Mouse (Mus musculus) forebrain, postnatal 0 days (tissue): ENCODE results near the gene Srms. TPM values are rescaled to one million over a fixed set of nuclear protein-coding genes. Genes with fewer than 3 reads are reported as not detected.

Experiments
- ATAC-seq: fragments of 200-750 bp; cut with Nextera tagmentation; 2 replicates; pipeline ENCODE4 v1.8.0; 2017; ENCODE audit warnings: mild to moderate bottlenecking, moderate library complexity
- DNase-seq: peaks from one replicate; pipeline ENCODE4 v3.0.0-alpha.2; 2015
- H3K27ac ChIP-seq: fragments of 300-500 bp; sonication (generic); 2 replicates; pipeline ENCODE4 v1.5.1; 2014; ENCODE audit warnings: low read depth, mild to moderate bottlenecking, antibody characterized with exemption, low read length, moderate library complexity, mixed read lengths
- H3K27me3 ChIP-seq: fragments of 300-500 bp; sonication (generic); 2 replicates; pipeline ENCODE4 v1.6.1; 2014; ENCODE audit warnings: mild to moderate bottlenecking, low read length, mixed read lengths; ENCODE audit not compliant: insufficient read depth
- H3K36me3 ChIP-seq: fragments of 300-500 bp; sonication (generic); 2 replicates; pipeline ENCODE4 v1.6.1; 2014; ENCODE audit warnings: mild to moderate bottlenecking, moderate library complexity; ENCODE audit not compliant: insufficient read depth
- H3K4me1 ChIP-seq: fragments of 300-500 bp; sonication (generic); 2 replicates; pipeline ENCODE4 v1.6.1; 2014; ENCODE audit warnings: antibody characterized with exemption; ENCODE audit not compliant: insufficient read depth
- H3K4me2 ChIP-seq: fragments of 300-500 bp; sonication (generic); 2 replicates; pipeline ENCODE4 v1.6.1; 2014; ENCODE audit warnings: low read depth, mild to moderate bottlenecking, moderate library complexity
- H3K4me3 ChIP-seq: fragments of 300-500 bp; sonication (generic); 2 replicates; pipeline ENCODE4 v1.5.1; 2014; ENCODE audit warnings: low read depth, low read length, mixed read lengths
- H3K9ac ChIP-seq: fragments of 300-500 bp; sonication (generic); 2 replicates; pipeline ENCODE4 v1.6.1; 2014; ENCODE audit warnings: mild to moderate bottlenecking
- H3K9me3 ChIP-seq: fragments of 300-500 bp; sonication (generic); 2 replicates; pipeline ENCODE4 v1.6.1; 2016; ENCODE audit warnings: low read length
- CTCF ChIP-seq: sonication (generic); IDR thresholded peaks from 2 replicates; pipeline ENCODE4 v1.5.1; 2016; ENCODE audit warnings: antibody characterized with exemption, control low read depth, low read depth
- WGBS: fragments of 180-500 bp; shearing (Covaris S2); extraction: QIAGEN DNeasy Blood & Tissue Kit; methylation state at CpG from one replicate; pipeline ENCODE4 v1.1.7; 2014; 5-methylcytosine and 5-hydroxymethylcytosine counted together
- polyA plus RNA-seq: library from polyadenylated mRNA; unstranded; fragments of >200 nt; fragmentation: Nextera tagmentation; extraction: Ambion mirVana; gene quantifications from 2 replicates; pipeline ENCODE4 v1.2.1, GENCODE M21; 2015
- total RNA-seq: library from RNA; depleted of rRNA; stranded (reverse); fragments of >200 nt; gene quantifications from 2 replicates; pipeline ENCODE4 v1.2.3, GENCODE M21; 2014

Srms gene
- total and polyA plus RNA-seq, 2 experiments from 2014 or later: 0.10 to 0.43 TPM

GRCm38 (mm10) chr2:181220361-181220760 is 7.4 kb upstream of the Srms start:
- ATAC-seq (no peak), DNase-seq (no peak)
- H3K27ac ChIP-seq: no peak overlapping the region
- H3K4me2 ChIP-seq: peak overlapping the region; percentile 51
- no peaks in the 10 kb centered on the region for H3K9me3 ChIP-seq
- no peaks in the 10 kb centered on the region; the same call in 1 of the 2 replicates for H3K27me3 ChIP-seq
- H3K36me3 ChIP-seq: no peaks in the 10 kb centered on the region
- H3K4me1 ChIP-seq: peaks cover 9% of the 10 kb centered on the region; the same call in 1 of the 2 replicates
- WGBS: 41% methylated on average over 2 of the region's 2 CpGs
- H3K4me3 ChIP-seq: no peak overlapping the region
- H3K9ac ChIP-seq: no peak overlapping the region
- TF ChIP-seq CTCF: no peak

- peak within 1 kb of the TSS; percentile 51 for H3K4me2 ChIP-seq
- no peak for TF ChIP-seq CTCF
- H3K9ac ChIP-seq: no peak within 1 kb of the TSS
- 3% methylated on average over 25 of the region's 25 CpGs for WGBS
- peak; percentile 68 for DNase-seq
- no peak within 1 kb of the TSS; the same call in 1 of the 2 replicates for H3K27ac ChIP-seq
- peaks cover 9% of the 10 kb centered on the region; the same call in 1 of the 2 replicates for H3K4me1 ChIP-seq
- peak within 1 kb of the TSS; percentile 19; the same call in 1 of the 2 replicates for H3K4me3 ChIP-seq
- no peaks in the 10 kb centered on the region; the same call in 1 of the 2 replicates for H3K27me3 ChIP-seq
- peak; percentile 94 for ATAC-seq
- no peaks in the 10 kb centered on the region for H3K36me3 ChIP-seq
- no peaks in the 10 kb centered on the region for H3K9me3 ChIP-seq
Measured at GRCm38 (mm10) chr2:181219538-181220216, 6.7 kb upstream of the Srms start, which contains the start of gene Fndc11. TSS of gene Fndc11 (plus strand) at chr2:181220013.

- Histone ChIP-seq H3K4me1 (peaks cover 9% of the 10 kb centered on the region; the same call in 1 of the 2 replicates), H3K4me2 (no peak overlapping the region), H3K27ac (no peak overlapping the region), H3K9ac (no peak overlapping the region), H3K36me3 (no peaks in the 10 kb centered on the region), H3K9me3 (no peaks in the 10 kb centered on the region), H3K27me3 (no peaks in the 10 kb centered on the region; the same call in none of the 2 replicates), H3K4me3 (no peak overlapping the region)
- DNase-seq (no peak), ATAC-seq (no peak)
- WGBS: 76% methylated on average over 5 of the region's 5 CpGs
- no peak for TF ChIP-seq CTCF
Measured at GRCm38 (mm10) chr2:181218881-181219485, 6.0 kb upstream of the Srms start.

GRCm38 (mm10) chr2:181216037-181216436 is 3.1 kb upstream of the Srms start:
- Histone ChIP-seq H3K36me3 (no peaks in the 10 kb centered on the region), H3K4me1 (peaks cover 9% of the 10 kb centered on the region; the same call in 1 of the 2 replicates), H3K9me3 (no peaks in the 10 kb centered on the region), H3K4me2 (no peak overlapping the region), H3K9ac (no peak overlapping the region), H3K4me3 (no peak overlapping the region), H3K27me3 (peaks cover 14% of the 10 kb centered on the region), H3K27ac (no peak overlapping the region)
- ATAC-seq: no peak
- 92% methylated on average over 6 of the region's 6 CpGs for WGBS
- no peak for DNase-seq
- no peak for TF ChIP-seq CTCF

GRCm38 (mm10) chr2:181212389-181213020 is 480 bp downstream of the Srms start:
- H3K4me1 ChIP-seq: no peaks in the 10 kb centered on the region
- no peak for DNase-seq
- no peak overlapping the region for H3K27ac ChIP-seq
- 0 out of 2 replicates have a peak overlapping the region, but pooled peaks have one; percentile 2 for H3K9ac ChIP-seq
- whole genome bisulfite sequencing: 3% methylated on average over 34 of the region's 34 CpGs
- ATAC-seq: no peak
- TF ChIP-seq CTCF: no peak
- peak overlapping the region; percentile 47 for H3K4me2 ChIP-seq
- peak overlapping the region; percentile 16 for H3K4me3 ChIP-seq
- peaks cover 14% of the 10 kb centered on the region for H3K27me3 ChIP-seq
- H3K36me3 ChIP-seq: no peaks in the 10 kb centered on the region
- no peaks in the 10 kb centered on the region for H3K9me3 ChIP-seq

GRCm38 (mm10) chr2:181206118-181206517 is 6.9 kb downstream of the Srms start:
- Histone ChIP-seq H3K27ac (no peak overlapping the region), H3K4me2 (no peak overlapping the region), H3K4me1 (no peaks in the 10 kb centered on the region), H3K4me3 (no peak overlapping the region), H3K9me3 (no peaks in the 10 kb centered on the region), H3K27me3 (no peaks in the 10 kb centered on the region), H3K9ac (no peak overlapping the region), H3K36me3 (no peaks in the 10 kb centered on the region)
- no peak for DNase-seq
- TF ChIP-seq CTCF: no peak
- ATAC-seq: no peak
- WGBS: 83% methylated on average over 9 of the region's 9 CpGs
